Mouse (Mus musculus): ENCODE data around the gene Kif18a.
A peak's percentile ranks its signal among the peaks of the same experiment; 100 is the strongest.

Gene Kif18a

DNA sequence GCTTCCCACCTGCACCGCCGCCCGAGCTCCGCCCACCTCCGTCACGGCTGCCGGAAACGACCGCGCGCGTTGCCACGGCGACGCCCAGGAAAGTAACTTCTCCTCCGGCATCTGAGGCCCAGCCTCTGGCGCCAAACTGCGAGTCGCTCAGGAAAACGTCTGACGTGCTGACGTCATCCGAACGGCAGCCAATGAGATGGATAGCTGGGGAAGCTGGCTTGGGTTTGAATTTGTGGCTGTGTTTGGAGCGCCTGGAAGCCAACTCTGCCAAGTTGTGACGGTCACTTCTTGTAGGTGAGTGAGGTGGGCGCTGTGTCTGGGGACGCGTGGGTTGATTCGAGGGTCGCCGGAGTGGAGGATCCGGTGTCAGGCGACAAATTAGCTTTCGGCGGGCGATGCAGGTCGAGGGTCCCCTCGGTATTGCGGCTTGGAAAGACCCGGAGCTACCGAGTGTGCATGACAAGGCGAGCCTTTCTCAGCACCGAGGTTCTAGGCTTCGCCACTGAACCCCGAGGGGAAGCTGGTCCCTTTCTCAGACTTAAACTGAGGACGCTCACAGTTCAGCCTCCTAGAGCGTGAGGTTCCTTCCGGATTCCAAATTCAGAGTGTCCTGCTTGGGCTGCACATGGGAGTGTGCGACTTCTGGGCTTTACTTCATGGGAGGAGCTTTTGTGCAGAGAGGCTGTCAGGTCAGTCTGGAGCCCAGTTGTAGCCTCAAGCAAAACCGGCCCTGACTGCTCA is at the start of gene Kif18a, which contains the start of gene Mettl15:
Gene Kif18a, plus strand, starts transcription at position 139 of the 741 bp plus-strand sequence.
Gene Mettl15, minus strand, starts transcription at position 149 of the 741 bp plus-strand sequence.
- peak; percentile 94 for DNase-seq (ENCODE audit: low read depth, low spot score)

DNA sequence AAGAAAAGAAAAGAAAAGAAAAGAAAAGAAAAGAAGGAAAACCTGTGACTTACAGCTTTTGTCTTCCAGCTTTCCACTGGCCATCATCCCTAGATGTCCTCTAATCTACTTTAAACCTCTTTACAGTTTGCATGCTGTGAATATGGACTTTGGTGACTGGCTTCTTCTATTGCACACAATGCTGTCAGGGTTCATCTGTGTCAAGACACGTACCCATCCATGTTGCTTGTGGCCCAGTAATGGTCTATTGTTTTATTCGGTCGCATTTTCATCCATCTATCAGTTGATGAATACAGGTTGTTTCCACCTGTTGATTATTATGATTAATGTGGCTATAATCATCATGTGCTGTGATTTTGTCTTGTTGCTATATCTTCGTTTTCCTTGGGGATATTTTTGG is 46.7 kb upstream of the Kif18a start:
- no peak for DNase-seq (ENCODE audit: low read depth, low spot score)

DNA sequence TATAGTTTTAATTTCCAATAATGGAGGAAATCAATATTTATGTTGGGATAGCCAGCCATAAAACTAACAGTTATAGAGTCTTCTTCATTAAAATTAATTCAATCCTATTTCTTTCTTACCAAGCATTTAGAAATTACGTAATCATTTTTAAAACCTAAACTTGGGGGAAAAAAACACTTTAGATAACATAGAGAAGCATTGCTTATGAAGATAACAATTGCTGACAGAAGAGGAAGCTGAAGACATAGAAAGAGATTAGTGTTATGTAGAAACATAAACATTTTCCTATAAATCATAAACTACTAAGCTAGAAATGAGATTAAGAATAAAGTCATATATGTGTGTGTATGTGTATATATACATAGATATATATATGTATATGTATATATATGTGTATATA is 44.8 kb upstream of the Kif18a start:
- no peak for DNase-seq (ENCODE audit: low read depth, low spot score)

DNA sequence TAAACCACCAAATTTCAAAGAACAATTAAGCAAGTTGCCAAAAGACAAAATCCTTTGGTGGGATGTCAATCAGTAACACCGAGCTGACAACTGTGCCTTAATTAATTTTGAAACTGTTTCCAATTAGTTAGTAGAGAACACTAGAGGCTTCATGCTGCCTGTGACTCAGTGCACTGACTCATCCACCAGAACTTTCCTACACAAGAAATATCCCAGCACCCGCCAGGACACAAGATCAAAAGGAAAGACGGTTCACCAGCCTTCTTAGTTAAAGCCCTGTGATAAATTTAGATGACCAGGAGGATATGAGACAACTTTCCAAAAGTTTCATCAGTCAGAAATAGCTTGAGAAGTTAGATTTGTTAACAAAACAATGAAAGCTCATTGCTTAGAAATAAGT is 38.6 kb upstream of the Kif18a start:
- no peak for DNase-seq (ENCODE audit: low read depth, low spot score)

DNA sequence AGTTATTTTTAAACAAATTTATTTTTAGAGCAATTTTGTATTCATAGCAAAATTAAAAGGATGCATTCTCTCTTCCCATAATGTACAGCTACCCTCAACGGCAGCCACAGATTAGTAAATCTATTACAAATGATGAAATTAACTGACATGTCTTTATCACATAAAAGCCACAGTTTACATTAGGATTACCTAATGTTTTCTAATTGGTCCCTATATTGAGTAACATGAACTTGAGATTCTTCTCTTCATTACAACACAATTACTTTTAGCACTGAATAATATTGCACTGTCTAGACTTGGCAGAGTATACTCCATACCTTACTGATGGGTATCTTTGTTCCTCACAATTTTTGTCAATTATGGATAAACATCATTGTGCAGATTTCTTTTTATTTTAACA is 17.8 kb upstream of the Kif18a start:
- no peak for DNase-seq (ENCODE audit: low read depth, low spot score)

DNA sequence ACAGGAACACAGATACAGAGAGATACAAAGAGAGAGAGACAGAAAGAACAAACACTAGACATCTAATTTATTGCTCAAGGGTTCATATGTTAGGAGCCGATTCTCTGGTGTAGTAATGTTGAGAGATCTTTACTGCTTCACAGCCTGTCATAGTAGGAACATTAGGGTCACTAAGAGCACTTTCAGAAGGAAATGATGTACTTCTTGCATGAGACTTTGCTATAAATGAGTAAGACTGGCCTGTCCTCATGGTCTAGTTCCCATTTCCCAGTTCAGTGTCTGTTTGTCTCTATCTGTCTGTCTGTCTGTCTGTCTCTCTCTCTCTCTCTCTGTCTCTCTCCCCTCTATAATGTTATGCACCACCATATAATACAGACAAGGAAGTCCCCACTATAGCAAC is 7.4 kb upstream of the Kif18a start:
- DNase-seq (ENCODE audit: low read depth, low spot score) = no peak

DNA sequence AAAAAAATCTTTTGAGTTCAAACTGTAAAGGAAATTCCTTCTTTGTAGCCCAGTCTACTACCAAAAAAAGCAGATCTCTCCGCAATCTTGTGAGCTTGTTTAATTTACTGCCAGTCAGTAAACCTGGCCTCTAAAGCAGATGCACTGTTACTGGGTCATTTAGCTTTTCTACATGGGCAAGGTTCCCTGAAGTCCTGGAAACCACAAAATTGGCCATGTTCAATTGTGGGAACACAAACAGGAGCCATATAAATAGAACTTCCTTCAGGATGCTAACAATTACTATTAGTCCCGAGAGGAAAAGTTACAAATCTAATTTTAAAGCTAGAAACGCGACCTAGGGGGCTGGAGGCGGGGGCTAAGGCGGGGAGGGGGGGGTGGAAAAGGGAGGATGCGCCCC is 2.9 kb upstream of the Kif18a start:
- DNase-seq (ENCODE audit: low read depth, low spot score) = no peak

DNA sequence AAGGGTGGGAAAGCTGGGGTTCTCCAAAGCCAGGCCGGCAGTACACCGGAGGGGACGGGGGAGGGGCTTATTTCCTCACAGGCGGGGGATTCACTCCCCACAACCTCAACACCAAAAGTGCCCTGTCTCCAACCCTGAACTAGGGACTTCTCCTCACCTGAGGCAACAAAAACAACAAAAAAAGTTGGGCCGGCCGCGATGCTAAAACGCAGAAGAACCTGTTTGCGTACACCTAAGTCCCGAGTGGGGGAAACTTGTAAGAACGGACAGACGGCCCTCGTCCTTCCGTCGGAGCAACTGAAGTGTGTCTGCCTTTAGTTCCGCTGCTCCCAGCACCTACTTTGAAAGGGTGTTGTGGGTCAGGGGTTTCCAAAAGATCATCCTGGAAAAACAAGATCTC is 2.5 kb upstream of the Kif18a start:
- DNase-seq (ENCODE audit: low read depth, low spot score) = peak; percentile 27

DNA sequence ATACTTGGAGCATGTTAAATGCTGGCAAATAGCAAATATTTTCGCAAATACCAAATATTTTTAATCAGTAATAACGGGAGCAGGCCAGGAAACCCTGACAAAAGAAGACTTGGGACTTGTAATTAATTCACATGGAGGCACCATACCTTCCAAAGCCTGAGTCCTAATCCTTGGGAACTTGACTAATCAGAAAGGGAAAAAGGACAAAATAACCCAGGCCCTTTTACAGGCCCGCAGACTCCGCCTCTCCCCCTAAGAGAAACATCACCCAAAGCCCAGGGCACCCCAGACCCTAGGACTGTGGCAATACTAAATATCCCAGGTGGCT is 302 bp upstream of the Kif18a start:
- DNase-seq (ENCODE audit: low read depth, low spot score) = no peak

DNA sequence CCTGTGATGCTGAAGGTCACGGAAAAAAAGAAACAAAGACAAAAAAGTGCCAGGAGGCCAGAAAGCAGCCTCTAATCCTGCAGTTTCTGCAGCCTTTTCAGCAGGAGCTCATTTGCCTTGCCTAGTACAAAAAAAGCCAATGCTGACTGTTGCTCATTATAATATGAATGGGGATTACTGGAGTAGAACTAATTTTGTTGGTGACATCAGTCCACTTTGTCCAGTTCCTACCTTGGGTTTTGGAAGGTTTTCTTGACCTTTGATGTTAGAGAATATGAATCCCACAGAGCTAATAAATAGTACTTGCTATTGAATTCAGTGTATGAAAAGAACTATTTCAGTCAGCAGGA is 778 bp downstream of the Kif18a start:
- DNase-seq (ENCODE audit: low read depth, low spot score) = no peak

DNA sequence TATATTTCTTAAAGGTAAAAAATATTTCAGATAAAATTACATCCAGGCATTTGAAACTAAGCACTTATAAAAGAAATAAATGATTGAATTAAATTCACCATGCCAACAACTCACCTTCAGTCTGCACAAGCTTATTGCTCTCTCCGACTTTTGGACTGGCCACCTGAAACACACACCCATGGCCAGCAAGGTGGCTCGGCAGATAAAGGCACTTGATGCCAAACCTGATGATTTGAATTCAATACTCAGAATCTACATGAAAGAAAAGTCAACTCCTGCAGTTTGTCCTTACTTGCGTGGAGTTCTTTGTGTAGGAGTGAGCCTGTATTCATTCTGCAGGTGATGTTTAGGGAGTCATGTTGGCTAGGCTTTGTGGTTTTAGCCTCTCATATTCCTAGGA is 3.6 kb downstream of the Kif18a start:
- no peak for DNase-seq (ENCODE audit: low read depth, low spot score)

DNA sequence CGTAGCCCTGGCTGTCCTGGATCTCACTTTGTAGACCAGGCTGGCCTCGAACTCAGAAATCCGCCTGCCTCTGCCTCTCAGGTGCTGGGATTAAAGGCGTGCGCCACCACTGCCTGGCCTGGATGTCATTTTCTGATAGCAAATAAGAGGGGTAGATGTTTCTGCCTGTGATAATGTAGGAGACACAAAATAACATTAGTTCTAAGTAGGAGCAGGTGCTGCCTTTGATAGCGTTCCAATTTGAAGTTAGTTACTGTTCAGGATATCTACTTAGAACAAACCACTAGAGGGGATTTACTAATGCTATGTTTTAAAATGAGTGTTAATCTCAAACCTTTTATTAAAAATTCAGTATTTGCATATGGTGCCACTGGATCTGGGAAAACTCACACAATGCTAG is 8.8 kb downstream of the Kif18a start:
- no peak for DNase-seq (ENCODE audit: low read depth, low spot score)

DNA sequence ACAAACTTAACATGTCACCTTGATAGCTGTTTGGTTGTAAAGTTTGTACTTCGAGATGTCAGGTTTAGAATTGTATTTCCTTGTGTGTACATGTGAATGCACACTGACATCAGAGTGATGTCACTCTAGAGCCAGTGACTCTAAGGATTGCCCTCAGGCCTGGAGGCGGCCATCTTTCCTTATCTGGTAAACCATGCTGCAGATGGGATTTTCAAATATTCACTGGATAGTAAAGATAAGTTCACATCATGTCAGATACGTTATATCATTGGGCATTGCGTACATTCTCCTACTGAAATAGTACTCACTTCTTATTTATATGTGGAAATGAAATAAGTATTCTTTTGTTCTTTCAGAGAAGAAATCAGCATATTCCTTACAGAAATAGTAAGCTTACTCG is 15.7 kb downstream of the Kif18a start:
- DNase-seq (ENCODE audit: low read depth, low spot score) = no peak

DNA sequence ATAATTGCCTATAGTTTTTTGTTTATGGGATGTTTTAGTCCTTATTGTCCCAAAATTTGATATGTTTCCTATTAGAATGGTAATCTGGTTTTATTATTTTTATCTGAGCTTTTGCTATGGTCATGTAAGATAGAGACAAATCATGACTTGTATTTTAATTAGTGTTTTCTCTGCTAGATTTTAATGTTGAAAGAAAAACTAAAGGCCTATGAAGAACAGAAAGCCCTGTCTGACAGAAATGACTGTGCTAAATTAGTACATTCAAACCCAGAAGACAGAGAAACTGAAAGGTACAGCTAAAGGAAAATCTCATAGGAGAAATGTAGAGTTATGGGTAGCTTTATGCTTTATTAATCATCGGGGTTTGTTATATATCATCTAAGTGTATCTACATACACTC is 17.6 kb downstream of the Kif18a start:
- no peak for DNase-seq (ENCODE audit: low read depth, low spot score)

DNA sequence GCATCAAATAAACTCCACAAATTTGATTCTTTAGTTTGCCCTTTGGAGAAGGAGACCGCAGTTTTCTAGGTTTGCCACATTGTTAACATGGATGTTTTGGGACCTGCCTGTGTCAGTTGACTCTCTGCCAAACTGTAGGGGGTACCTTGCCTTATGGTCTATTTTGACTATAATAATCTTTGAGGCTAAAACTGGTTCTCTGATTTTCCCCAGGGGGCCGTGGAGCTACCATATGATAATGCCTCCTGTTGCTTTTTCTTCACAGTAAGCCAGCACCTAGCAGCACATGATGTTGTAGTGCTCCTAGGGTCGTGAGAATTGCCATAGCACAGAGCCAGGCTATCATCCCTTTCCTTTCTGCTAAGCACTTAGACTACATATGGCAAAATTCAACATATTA is 21.7 kb downstream of the Kif18a start:
- no peak for DNase-seq (ENCODE audit: low read depth, low spot score)

DNA sequence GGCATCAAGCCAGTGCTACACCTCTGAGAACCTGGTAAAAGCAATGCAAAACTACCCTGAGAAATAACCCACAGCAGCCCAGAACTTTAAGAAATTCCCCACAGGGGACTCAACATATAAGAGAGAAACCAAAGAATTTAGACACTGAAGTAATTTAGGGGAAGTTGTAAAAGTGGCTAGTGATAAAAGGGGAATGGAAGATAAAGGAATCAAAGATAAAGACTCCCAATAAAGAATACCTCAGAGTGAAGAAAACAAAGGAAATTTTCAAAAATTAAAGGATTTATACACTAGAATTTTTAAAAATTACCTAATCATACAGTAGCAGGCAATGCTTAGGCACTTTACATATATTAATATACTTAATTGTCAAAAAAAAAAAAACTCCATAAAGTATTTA is 23.1 kb downstream of the Kif18a start:
- no peak for DNase-seq (ENCODE audit: low read depth, low spot score)

DNA sequence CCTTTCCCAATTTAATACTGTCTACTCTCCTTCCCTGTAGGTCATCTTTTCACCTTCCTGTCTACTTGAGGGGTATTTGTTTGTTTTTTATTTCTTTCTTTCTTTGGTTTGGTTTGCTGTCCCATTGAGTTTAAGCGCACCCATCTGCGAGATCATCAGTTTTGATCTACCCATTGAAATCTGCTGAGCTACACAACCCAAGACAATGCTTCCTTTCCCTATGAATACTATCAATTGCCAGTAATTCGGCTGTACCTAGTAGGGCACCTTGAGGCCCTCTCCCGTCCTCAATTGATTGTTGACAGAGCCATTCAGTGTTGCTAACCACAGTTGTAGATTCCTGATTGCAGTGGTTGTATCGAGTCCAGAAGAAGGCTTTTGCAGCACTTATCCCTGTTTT is 30.8 kb downstream of the Kif18a start:
- DNase-seq (ENCODE audit: low read depth, low spot score) = no peak

DNA sequence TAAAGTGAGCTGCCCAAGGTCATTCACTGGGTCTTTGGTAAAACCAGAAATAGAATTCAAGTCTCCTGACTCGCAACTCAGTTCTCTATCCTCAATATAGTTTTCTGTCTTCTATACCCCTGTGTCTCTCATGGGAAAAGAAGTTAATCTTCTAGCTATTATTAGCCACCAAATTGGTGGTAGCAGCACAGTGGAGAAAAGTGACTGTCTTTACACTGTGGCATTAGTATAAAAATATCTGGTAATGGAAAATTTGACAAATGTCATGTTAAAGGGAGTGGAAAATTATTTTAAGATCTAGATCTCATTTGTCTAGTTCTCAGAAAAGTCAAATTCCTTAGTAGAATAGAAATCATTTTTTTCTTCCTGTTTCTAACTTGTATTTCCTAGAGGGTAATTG is 51.3 kb downstream of the Kif18a start:
- no peak for DNase-seq (ENCODE audit: low read depth, low spot score)

DNA sequence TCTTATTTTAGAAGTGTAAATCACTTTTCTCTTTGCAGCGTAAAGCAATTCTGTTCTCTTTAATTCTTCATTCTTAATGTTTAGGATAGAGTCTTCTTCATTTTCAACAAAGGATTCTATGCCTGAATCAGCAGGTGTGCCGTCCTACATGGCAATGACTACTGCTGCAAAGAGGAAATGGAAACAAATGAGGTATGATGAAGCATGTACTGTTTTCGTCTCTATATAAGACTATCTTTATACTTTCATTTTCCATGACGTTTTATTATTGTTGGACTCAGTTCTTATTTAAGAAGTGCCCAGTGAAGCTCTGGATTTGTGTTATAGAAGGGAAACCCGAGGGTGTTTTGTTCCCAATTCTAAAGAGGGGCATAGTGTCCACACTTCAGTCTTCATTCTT is 53.7 kb downstream of the Kif18a start:
- no peak for DNase-seq (ENCODE audit: low read depth, low spot score)

DNA sequence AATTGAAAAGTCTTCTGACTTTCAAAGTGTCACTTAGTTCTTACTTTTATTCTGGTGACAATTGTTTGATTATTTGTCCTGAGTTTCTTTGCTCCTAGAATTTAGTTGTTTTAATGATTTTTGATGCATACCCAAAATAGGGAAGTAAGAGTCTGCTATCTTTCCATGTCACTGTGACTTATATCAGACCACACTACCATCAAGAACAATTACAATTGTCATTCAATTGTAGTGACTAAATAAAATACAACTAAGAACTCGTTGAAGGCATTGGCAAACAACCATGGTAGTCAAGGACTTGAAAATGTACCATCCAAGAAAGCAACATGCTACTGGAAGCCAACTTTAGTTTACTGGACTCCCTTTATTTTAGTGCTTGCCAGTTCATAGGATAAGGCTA is 55.2 kb downstream of the Kif18a start:
- DNase-seq (ENCODE audit: low read depth, low spot score) = no peak

DNA sequence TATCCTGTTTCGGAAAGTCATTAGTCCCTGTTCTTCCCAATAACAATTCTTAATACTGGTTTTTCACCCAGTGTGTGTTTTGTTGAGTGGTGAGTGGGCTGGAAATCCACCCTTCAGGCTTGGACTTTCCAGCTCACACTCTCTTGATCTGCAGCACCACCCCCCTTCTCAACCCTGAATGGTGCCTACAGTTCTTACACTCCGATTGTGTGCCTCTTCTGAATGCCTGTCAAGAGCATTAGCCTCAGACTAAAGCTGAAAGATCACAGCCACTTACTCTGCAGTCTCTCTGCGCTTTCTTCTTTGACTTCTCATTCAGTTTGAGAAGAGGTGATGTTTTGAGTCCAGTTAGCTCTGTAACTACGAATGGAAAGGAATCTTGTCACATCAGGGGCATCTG is 64.8 kb downstream of the Kif18a start:
- DNase-seq (ENCODE audit: low read depth, low spot score) = no peak

DNA sequence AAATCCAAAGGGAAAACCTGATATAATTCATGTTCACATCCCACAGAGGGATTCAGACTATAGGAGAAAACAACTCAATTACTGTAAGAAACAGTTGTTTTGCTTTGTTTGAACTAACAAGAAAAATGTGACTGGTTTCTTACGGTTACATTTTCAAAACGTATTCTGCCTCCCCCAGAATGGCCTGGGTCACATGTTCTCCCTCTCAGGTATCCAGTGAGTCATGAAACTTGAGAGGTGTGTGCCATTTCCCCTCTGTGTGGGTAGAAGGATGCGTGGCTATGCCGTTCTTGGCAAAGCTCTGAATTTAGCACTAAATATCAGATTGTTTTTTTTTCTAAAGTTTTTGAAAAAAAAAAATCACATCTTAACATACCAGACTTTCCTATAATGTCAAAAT is 68.2 kb downstream of the Kif18a start:
- DNase-seq (ENCODE audit: low read depth, low spot score) = no peak

DNA sequence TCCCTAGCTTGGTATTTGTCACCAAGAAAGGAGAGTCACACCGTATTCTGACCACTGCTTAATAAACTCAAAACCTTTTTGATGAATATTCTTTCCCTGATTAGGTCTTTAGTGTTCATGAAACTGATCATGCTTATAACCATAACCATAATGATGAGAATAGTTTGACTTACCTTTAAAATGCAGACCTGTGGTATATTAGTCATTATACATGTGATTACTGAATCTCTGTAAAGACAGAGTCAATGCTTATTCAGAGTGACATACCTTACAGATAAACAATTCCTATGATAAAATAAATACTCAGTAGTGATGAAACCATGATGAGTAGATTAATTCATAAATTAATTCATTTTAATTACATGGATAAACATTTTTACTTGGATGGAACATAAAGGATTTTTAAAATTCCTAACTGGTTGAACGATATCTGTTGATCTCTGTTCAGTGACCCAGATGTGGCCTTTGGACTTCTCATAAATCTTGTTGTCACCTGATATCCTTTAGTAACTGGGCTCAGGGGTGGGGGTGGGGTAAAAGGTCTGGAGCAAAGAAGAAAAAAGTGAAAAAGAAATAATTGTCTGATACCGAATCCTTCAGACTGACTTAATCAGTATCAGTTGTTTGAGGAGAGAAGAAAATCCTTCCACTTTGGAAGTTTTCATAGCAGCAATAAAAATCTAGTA is 78.1 kb downstream of the Kif18a start:
- DNase-seq (ENCODE audit: low read depth, low spot score) = no peak

DNA sequence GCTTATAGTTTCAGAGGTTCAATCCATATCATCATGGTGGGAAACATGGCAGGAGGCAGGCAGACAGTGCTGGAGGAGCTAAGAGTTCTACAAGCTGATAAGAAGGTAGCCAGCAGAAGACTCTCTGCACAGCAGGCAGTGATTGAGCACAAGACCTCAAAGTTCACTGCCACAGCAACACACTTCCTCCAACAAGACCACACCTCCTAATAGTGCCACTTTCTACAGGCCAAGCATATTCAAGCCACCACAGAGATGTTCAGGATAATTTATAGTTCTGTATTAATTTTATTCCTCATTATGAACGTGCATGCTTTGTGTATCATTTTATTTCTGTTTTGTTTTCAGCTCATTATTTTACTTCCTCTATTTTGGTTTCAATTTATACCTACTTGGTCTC is 85.4 kb downstream of the Kif18a start:
- DNase-seq (ENCODE audit: low read depth, low spot score) = no peak

All from skeletal muscle tissue, adult 2 months (tissue).